Mouse (Mus musculus) hindbrain, embryonic 16.5 days (tissue): Measurements from ENCODE around the gene Heatr1. TPM values are rescaled to one million over a fixed set of nuclear protein-coding genes. Genes with fewer than 3 reads are reported as not detected.

Experiments used
- ATAC-seq: fragments of 200-750 bp; cut with Nextera tagmentation; 2 replicates; pipeline ENCODE4 v1.8.0; 2017; ENCODE audit warnings: moderate TSS enrichment, moderate library complexity
- H3K27ac ChIP-seq: fragments of 300-500 bp; sonication (generic); 2 replicates; pipeline ENCODE4 v1.5.1; 2014; ENCODE audit warnings: low read depth, mild to moderate bottlenecking, control low read depth, low read length, moderate library complexity
- H3K27me3 ChIP-seq: fragments of 300-500 bp; sonication (generic); replicated peaks from 2 replicates; pipeline ENCODE4 v1.6.1; 2014; ENCODE audit warnings: low read length; ENCODE audit not compliant: control insufficient read depth, insufficient read depth
- H3K36me3 ChIP-seq: fragments of 300-500 bp; sonication (generic); 2 replicates; pipeline ENCODE4 v1.6.1; 2014; ENCODE audit warnings: mild to moderate bottlenecking, low read length, moderate library complexity, mixed read lengths; ENCODE audit not compliant: control insufficient read depth, insufficient read depth
- H3K4me1 ChIP-seq: fragments of 300-500 bp; sonication (generic); 2 replicates; pipeline ENCODE4 v1.6.1; 2014; ENCODE audit warnings: low read depth, low read length; ENCODE audit not compliant: control insufficient read depth, insufficient read depth
- H3K4me2 ChIP-seq: fragments of 300-500 bp; sonication (generic); 2 replicates; pipeline ENCODE4 v1.6.1; 2014; ENCODE audit warnings: mild to moderate bottlenecking, low read length, control low read depth, moderate library complexity
- H3K4me3 ChIP-seq: fragments of 300-500 bp; sonication (generic); 2 replicates; pipeline ENCODE4 v1.5.1; 2014; ENCODE audit warnings: mild to moderate bottlenecking, low read length, control low read depth, moderate library complexity
- H3K9ac ChIP-seq: fragments of 300-500 bp; sonication (generic); 2 replicates; pipeline ENCODE4 v1.6.1; 2014; ENCODE audit warnings: low read depth, mild to moderate bottlenecking, control low read depth, low read length, moderate library complexity
- H3K9me3 ChIP-seq: fragments of 300-500 bp; sonication (generic); 2 replicates; pipeline ENCODE4 v1.6.1; 2014; ENCODE audit warnings: mild to moderate bottlenecking, low read length, moderate library complexity; ENCODE audit not compliant: control insufficient read depth
- WGBS: fragments of 180-500 bp; shearing (Covaris S2); extraction: QIAGEN DNeasy Blood & Tissue Kit; methylation state at CpG from one replicate; pipeline ENCODE4 v1.1.7; 2014; 5-methylcytosine and 5-hydroxymethylcytosine counted together
- polyA plus RNA-seq: library from polyadenylated mRNA; unstranded; fragments of >200 nt; fragmentation: Nextera tagmentation; extraction: Ambion mirVana; gene quantifications from 2 replicates; pipeline ENCODE4 v1.2.1, GENCODE M21; 2015

Heatr1 gene
- polyA plus RNA-seq, 1 experiment from 2014 or later, result 10.5 TPM

DNA sequence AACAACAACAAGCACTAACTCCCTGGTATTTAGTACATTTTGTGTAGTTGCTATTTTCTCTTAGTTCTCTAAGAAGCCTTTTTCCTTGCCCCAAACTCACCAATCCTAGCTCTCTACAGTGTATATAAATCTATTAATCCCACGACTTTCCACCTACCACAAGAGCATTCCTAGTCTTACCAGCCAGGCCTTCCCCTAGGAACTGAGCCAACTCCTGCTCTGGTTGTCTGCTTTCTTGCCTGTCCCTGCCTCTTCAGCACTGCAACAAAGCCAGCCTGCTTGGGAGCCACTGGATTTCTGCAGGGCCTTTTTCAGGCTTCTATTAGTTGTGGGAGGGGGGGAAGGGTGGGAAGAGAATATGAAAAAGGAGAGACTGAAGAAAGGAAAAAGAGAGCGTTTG, 90.4 kb downstream of the Heatr1 start:
- WGBS, result 70% methylated on average over 2 of the region's 2 CpGs
- Histone ChIP-seq H3K4me3 (no peak overlapping the region), H3K27me3 (no peaks in the 10 kb centered on the region), H3K4me1 (no peaks in the 10 kb centered on the region), H3K9me3 (no peaks in the 10 kb centered on the region), H3K4me2 (no peak overlapping the region), H3K9ac (no peak overlapping the region), H3K36me3 (no peaks in the 10 kb centered on the region), H3K27ac (no peak overlapping the region)
- ATAC-seq, result 0 out of 2 replicates have a peak, but pooled peaks have one; percentile 40

DNA sequence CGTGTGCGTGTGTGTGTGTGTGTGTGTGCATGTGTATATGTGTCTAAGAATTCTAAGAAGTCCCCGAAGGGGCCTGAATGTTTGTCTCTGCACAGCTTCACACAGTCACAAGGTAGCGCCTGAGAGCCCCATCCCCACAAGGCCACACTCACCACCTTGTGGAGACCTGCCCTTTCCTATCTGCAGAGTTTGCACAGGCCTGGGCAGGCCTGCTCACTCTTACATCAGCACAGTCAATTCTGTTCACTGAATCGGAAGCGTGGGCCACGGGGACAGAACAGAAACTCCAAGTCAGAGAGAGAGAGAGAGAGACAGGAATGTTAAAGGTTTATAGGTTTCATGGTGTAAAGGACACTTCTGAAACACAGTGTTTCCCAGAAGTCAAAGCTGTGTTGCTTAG, 90.8 kb downstream of the Heatr1 start:
- Histone ChIP-seq H3K4me3 (no peak overlapping the region), H3K36me3 (no peaks in the 10 kb centered on the region), H3K4me2 (no peak overlapping the region), H3K9me3 (no peaks in the 10 kb centered on the region), H3K4me1 (no peaks in the 10 kb centered on the region), H3K9ac (no peak overlapping the region), H3K27ac (no peak overlapping the region), H3K27me3 (no peaks in the 10 kb centered on the region)
- peak; percentile 20; the same call in 1 of the 2 replicates for ATAC-seq
- 85% methylated on average over 7 of the region's 7 CpGs for WGBS

Other genes with a start within 250 kb of the Heatr1 start
- 3.1 and 3.4 TPM in 2 replicates for gene Mtr, start 136.9 kb upstream of the Heatr1 start, polyA plus RNA-seq
- gene Actn2, start 54.3 kb upstream of the Heatr1 start, polyA plus RNA-seq, result 3.8 and 22.8 TPM in 2 replicates
- gene Lgals8, start 69.9 kb downstream of the Heatr1 start, polyA plus RNA-seq, result 26.0 and 28.2 TPM in 2 replicates
- 2.0 and 2.1 TPM in 2 replicates for gene Edaradd, start 125.4 kb downstream of the Heatr1 start, polyA plus RNA-seq
- 16.7 TPM in 2 replicates for gene Ero1lb, start 170.8 kb downstream of the Heatr1 start, polyA plus RNA-seq